Mouse (Mus musculus): ENCODE measurements at regions not wholly inside any gene's neighbourhood (a gene's known extent, or its start where the extent isn't known, plus 50 kb on each side); places are given as distances from the start of the nearest gene placed in this dataset.

DNA sequence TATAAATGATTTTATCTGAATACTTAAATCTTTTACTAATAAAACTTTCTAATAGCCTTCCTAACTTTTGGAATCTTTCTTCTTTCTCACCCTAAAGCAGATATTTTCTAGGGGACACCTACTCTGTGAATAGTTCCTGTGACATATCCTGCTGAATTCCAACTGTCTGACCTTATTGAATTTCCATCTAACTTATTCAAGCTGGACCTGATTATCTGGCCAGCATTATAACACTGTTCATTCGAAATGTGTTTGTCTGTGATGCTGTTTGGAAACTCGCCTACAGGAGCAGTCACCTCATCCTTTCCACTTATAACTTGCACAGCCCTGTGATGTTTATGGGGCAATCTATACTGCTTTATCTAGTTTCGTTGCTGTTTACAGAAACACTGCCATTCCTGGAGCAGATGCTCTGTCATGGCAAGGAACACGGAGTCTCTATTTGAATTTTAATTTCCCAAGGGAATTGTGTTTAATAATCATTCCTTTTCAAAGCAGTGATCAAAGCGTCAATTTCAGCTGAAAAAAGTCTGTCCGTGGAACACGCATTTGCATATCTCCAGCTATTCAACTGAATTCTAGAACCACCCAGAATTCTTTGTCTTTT, 1298.8 kb downstream of the Pcdh9 start:
- TF ChIP-seq CHD2 (IDR thresholded peaks at IDR 0.05; ENCODE audit: low read depth, low read length) (no peak), ZC3H11A (IDR thresholded peaks at IDR 0.05; ENCODE audit: borderline replicate concordance, low read depth, low read length) (no peak)
